Mouse (Mus musculus): ENCODE results near the gene Cnot1.

- TF ChIP-seq CTCF (IDR thresholded peaks at IDR 0.05 in 2 of 3, conservative IDR thresholded peaks at IDR 0.05 in 1 of 3; ENCODE audit: control insufficient read depth in 1 of 3, insufficient read depth in 1 of 3, low read depth in 2 of 3, low read length in 3 of 3, poor library complexity in 1 of 3, severe bottlenecking in 1 of 3) (no peak), CHD2 (IDR thresholded peaks at IDR 0.05; ENCODE audit: low read length) (no peak), ZNF384 (IDR thresholded peaks at IDR 0.05; ENCODE audit: low read depth, low read length) (no peak), POLR2A (IDR thresholded peaks at IDR 0.05; ENCODE audit: control insufficient read depth in 1 of 2, insufficient read depth in 1 of 2, low read depth in 1 of 2, low read length in 2 of 2, poor library complexity in 1 of 2) (no peak), GATA1 (IDR thresholded peaks at IDR 0.05; ENCODE audit: low read depth, low read length) (no peak), TCF12 (IDR thresholded peaks at IDR 0.05; ENCODE audit: low read depth, low read length) (no peak), POLR2AphosphoS2 (IDR thresholded peaks at IDR 0.05; ENCODE audit: low read length) (no peak), MAX (IDR thresholded peaks at IDR 0.05; ENCODE audit: low read length) (no peak), ETS1 (IDR thresholded peaks at IDR 0.05; ENCODE audit: low read depth, low read length) (no peak)
Measured at GRCm38 (mm10) chr8:95741732-95742131, 65.5 kb downstream of the Cnot1 start.
